Mouse (Mus musculus) intestine, postnatal 0 days (tissue): ENCODE results near the gene Sptbn4. TPM values are rescaled to one million over a fixed set of nuclear protein-coding genes. Genes with fewer than 3 reads are reported as not detected.
A peak's percentile ranks its signal among the peaks of the same experiment; 100 is the strongest.

ENCODE experiments used
- ATAC-seq: fragments of 200-750 bp; cut with Nextera tagmentation; 2 replicates; pipeline ENCODE4 v1.8.0; 2017; ENCODE audit warnings: mild to moderate bottlenecking, moderate TSS enrichment, moderate library complexity
- H3K27ac ChIP-seq: fragments of 300-500 bp; sonication (generic); 2 replicates; pipeline ENCODE4 v1.5.1; 2014; ENCODE audit warnings: mild to moderate bottlenecking, low read depth, low read length, moderate library complexity
- H3K27me3 ChIP-seq: fragments of 300-500 bp; sonication (generic); replicated peaks from 2 replicates; pipeline ENCODE4 v1.6.1; 2014; ENCODE audit warnings: low read length, mixed read lengths; ENCODE audit not compliant: control insufficient read depth, insufficient read depth
- H3K36me3 ChIP-seq: fragments of 300-500 bp; sonication (generic); 2 replicates; pipeline ENCODE4 v1.6.1; 2014; ENCODE audit warnings: mild to moderate bottlenecking, moderate library complexity; ENCODE audit not compliant: control insufficient read depth, insufficient read depth
- H3K4me1 ChIP-seq: fragments of 300-500 bp; sonication (generic); replicated peaks from 2 replicates; pipeline ENCODE4 v1.6.1; 2014; ENCODE audit warnings: antibody characterized with exemption, low read length, mixed read lengths; ENCODE audit not compliant: control insufficient read depth, insufficient read depth
- H3K4me2 ChIP-seq: fragments of 300-500 bp; sonication (generic); replicated peaks from 2 replicates; pipeline ENCODE4 v1.6.1; 2014; ENCODE audit warnings: low read depth, mild to moderate bottlenecking, moderate library complexity
- H3K4me3 ChIP-seq: fragments of 300-500 bp; sonication (generic); 2 replicates; pipeline ENCODE4 v1.5.1; 2014; ENCODE audit warnings: low read depth, low read length
- H3K9ac ChIP-seq: fragments of 300-500 bp; sonication (generic); 2 replicates; pipeline ENCODE4 v1.6.1; 2014; ENCODE audit warnings: mild to moderate bottlenecking, low read depth, low read length
- H3K9me3 ChIP-seq: fragments of 300-500 bp; sonication (generic); 2 replicates; pipeline ENCODE4 v1.6.1; 2016; ENCODE audit warnings: mixed run types; ENCODE audit not compliant: control insufficient read depth
- CTCF ChIP-seq: sonication (generic); IDR thresholded peaks from 2 replicates; pipeline ENCODE4 v1.5.1; 2016; ENCODE audit warnings: low read depth, mild to moderate bottlenecking, control low read depth, antibody characterized with exemption, moderate library complexity
- WGBS: fragments of 180-500 bp; shearing (Covaris S2); extraction: QIAGEN DNeasy Blood & Tissue Kit; methylation state at CpG from one replicate; pipeline ENCODE4 v1.1.7; 2014; 5-methylcytosine and 5-hydroxymethylcytosine counted together
- polyA plus RNA-seq: library from polyadenylated mRNA; unstranded; fragments of >200 nt; fragmentation: Nextera tagmentation; extraction: Ambion mirVana; gene quantifications from 2 replicates; pipeline ENCODE4 v1.2.1, GENCODE M21; 2015

The Sptbn4 gene
- polyA plus RNA-seq, 1 experiment from 2014 or later: 0.17 TPM

DNA sequence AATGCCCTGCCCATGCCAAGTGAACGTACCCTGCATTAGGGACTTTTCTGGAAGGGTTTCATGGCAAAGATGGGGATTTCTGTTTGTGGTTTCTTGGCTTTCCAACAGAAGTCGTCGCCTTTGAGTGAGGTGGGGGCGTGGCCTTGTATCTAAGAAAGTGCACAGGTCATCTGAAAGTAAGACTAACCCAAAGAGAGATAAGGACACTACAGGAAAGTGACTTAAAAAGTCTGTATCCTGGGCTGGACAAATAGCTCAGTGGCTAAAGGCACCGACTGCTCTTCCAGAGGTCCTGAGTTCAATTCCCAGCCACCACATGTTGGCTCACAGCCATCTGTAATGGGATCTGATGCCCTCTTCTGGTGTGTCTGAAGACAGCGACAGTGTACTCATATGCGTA is 31.1 kb upstream of the Sptbn4 start:
- WGBS: 59% methylated on average over 7 of the region's 7 CpGs

DNA sequence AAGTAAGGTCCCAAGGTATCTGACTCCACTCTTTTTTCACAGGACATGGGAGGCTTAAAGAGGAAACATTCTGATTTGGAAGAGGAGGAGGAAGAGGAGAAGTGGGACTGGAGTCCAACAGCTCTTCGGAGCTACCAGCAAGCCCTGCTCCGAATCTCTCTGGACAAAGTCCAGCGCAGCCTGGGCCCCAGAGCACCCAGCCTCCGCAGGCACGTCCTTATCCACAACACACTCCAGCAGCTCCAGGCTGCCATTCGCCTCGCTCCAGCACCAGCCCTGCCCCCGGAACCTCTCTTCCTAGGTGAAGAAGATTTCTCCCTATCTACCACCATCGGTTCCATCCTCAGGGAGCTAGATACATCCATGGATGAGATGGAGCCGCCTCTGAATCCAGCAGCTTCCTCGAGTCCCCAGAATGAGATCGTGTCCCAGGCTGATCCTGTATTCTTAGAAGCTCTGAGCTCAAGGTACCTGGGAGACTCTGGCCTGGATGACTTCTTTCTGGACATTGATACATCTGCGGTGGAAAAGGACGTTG is 28.7 kb upstream of the Sptbn4 start:
- H3K9me3 ChIP-seq: no peaks in the 10 kb centered on the region
- WGBS: 56% methylated on average over 14 of the region's 14 CpGs
- no peak for ATAC-seq
- peak overlapping the region; percentile 72 for H3K4me2 ChIP-seq
- H3K4me1 ChIP-seq: peaks cover 10% of the 10 kb centered on the region; the same call in 1 of the 2 replicates
- TF ChIP-seq CTCF: no peak
- no peak overlapping the region for H3K9ac ChIP-seq
- peak overlapping the region; percentile 66 for H3K27ac ChIP-seq
- peak overlapping the region; percentile 13; the same call in 1 of the 2 replicates for H3K4me3 ChIP-seq
- peaks cover 27% of the 10 kb centered on the region for H3K36me3 ChIP-seq
- no peaks in the 10 kb centered on the region for H3K27me3 ChIP-seq

More for the DNA sequence above, 31.1 kb upstream of the Sptbn4 start:
- TF ChIP-seq CTCF: peak; percentile 29
- no peaks in the 10 kb centered on the region for H3K9me3 ChIP-seq
- H3K9ac ChIP-seq: no peak overlapping the region
- peaks cover 10% of the 10 kb centered on the region; the same call in 1 of the 2 replicates for H3K4me1 ChIP-seq
- no peaks in the 10 kb centered on the region for H3K27me3 ChIP-seq
- peak overlapping the region; percentile 21; the same call in 1 of the 2 replicates for H3K4me2 ChIP-seq
- peak overlapping the region; percentile 28; the same call in 1 of the 2 replicates for H3K27ac ChIP-seq
- peaks cover 27% of the 10 kb centered on the region for H3K36me3 ChIP-seq
- ATAC-seq: no peak
- no peak overlapping the region for H3K4me3 ChIP-seq

DNA sequence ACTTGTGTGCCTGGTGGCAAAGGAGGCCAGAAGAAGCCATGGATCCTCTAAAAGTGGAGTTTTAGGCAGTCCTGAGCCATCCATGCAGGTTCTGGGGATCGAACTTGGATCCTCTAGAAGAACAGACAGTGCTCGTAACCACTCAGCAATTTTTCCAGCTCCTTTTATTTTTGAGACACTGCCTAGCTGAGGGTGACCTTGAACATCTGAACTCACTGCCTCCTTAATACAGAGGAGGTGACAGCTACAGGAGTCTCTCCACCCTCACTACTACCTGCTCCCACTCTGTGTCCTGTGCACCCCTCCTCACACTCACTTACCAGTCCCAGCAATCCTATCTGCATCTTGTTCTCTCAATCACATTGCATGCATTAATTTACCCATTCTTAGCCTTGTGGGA is 28.1 kb upstream of the Sptbn4 start:
- Histone ChIP-seq H3K9ac (no peak overlapping the region), H3K36me3 (peaks cover 27% of the 10 kb centered on the region), H3K27me3 (no peaks in the 10 kb centered on the region), H3K4me1 (peaks cover 5% of the 10 kb centered on the region; the same call in 1 of the 2 replicates), H3K27ac (peak overlapping the region; percentile 66), H3K9me3 (no peaks in the 10 kb centered on the region), H3K4me2 (peak overlapping the region; percentile 72), H3K4me3 (no peak overlapping the region)
- 69% methylated on average over 2 of the region's 2 CpGs for WGBS
- TF ChIP-seq CTCF: no peak
- no peak for ATAC-seq

DNA sequence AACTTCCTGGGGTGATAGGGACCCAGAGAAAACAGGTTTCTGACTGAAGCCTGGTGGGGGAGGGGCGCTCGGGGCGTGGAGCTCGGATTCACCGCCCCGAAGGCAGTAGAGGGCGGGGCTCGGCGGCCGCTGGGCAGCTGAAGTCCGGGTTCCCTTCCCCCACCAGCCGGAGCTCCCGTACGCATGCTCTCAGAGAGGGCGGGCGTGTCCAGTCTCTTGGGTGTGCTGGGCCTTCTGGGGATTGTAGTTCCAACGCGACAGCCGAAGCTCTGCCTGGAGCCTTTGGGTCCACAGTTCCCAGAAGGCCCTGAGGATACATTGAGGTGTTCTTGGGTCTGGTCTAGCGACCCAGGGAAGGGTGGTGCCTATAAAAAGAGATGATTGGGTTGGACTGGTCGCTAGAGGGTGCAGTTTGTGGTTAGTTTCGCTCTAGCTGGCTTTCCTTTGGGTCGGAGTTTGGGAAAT is 27.0 kb upstream of the Sptbn4 start:
- peak overlapping the region; percentile 92 for H3K27ac ChIP-seq
- H3K27me3 ChIP-seq: no peaks in the 10 kb centered on the region
- H3K36me3 ChIP-seq: peaks cover 27% of the 10 kb centered on the region
- ATAC-seq: peak; percentile 86
- peak overlapping the region; percentile 73 for H3K9ac ChIP-seq
- 0% methylated on average over 23 of the region's 23 CpGs for WGBS
- H3K9me3 ChIP-seq: no peaks in the 10 kb centered on the region
- TF ChIP-seq CTCF: peak; percentile 81
- H3K4me3 ChIP-seq: peak overlapping the region; percentile 94
- peak overlapping the region; percentile 72 for H3K4me2 ChIP-seq
- peaks cover 4% of the 10 kb centered on the region; the same call in 1 of the 2 replicates for H3K4me1 ChIP-seq

DNA sequence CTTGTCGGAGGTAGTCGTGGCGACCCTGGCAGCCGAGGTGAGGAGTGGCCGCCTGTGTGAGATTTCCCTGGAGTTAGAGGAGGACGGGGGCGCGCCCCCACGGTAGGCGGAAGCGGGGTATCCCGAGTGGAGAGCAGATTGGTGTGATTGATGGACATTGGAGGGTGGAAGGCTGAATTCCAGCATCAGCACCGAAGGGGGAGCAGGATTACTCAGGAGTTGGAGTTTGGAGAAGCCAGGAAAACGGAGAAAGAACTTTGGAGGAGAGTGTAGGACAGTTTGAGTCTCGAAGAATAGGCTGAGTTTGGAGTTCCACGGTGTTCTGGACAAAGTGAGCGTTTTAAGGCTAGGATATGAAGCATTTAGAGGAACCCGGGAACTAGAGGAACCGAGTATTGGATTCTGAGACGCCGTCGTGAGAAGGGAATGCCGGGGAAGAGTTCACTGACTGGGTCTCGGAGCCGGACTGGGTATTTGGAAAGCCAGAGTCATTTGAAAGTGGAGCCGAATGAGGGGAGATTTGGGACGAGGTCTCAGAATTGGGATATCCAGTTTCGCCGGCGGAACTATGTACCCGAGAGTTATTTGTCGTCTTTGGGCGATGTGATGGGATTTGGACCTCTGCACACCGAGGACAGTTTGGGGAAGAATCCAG is 26.5 kb upstream of the Sptbn4 start:
- Histone ChIP-seq H3K9ac (peak overlapping the region; percentile 73), H3K4me2 (peak overlapping the region; percentile 72), H3K27me3 (no peaks in the 10 kb centered on the region), H3K9me3 (no peaks in the 10 kb centered on the region), H3K4me3 (peak overlapping the region; percentile 94), H3K36me3 (peaks cover 27% of the 10 kb centered on the region), H3K4me1 (peaks cover 4% of the 10 kb centered on the region; the same call in 1 of the 2 replicates), H3K27ac (peak overlapping the region; percentile 92)
- 0 out of 2 replicates have a peak, but pooled peaks have one; percentile 1 for ATAC-seq
- WGBS: under 1% methylated on average over 34 of the region's 34 CpGs
- no peak for TF ChIP-seq CTCF

DNA sequence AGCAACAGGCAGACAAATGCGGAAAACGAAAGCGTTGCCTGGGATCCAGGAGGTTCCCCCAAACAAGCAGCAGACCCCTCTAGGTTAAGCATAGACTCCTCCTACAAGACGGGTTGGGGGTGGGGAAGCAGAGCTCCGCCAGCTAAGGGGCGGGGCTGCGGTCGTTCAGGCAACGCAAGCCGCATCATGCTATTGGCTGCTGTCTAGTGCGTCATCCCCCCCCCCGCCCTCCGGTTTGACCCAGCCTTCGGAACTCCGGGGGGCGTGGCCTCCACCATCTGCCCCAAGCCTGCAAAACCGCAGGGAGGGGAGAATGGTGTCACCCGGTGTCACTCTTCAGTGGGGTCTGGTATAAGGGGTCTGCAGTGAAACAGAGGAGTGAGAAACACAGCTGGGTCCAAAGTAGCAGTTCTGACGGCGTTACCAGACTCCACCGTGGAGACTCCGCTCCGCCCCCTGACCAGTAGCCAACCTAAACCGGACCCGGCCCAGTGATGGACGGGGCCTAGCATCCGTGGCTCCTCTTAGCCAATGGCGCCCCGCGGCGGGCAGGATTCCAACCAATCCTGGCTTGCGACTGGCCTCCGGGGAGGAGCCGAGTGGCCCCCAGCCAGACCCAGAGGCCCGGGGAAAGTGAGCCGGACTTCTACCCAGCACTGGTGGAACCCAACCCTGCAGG is 25.8 kb upstream of the Sptbn4 start, which contains the start of gene Sertad3:
Sertad3 (plus strand) TSS at position 613 of the 679 bp plus-strand sequence.
- peak within 1 kb of the TSS; percentile 92 for H3K27ac ChIP-seq
- peak; percentile 91 for ATAC-seq
- H3K36me3 ChIP-seq: peaks cover 24% of the 10 kb centered on the region
- H3K4me1 ChIP-seq: peaks cover 4% of the 10 kb centered on the region; the same call in 1 of the 2 replicates
- peak within 1 kb of the TSS; percentile 94 for H3K4me3 ChIP-seq
- H3K9ac ChIP-seq: peak within 1 kb of the TSS; percentile 73
- peak; percentile 18 for TF ChIP-seq CTCF
- peak within 1 kb of the TSS; percentile 72 for H3K4me2 ChIP-seq
- under 1% methylated on average over 36 of the region's 36 CpGs for WGBS
- H3K9me3 ChIP-seq: no peaks in the 10 kb centered on the region
- H3K27me3 ChIP-seq: no peaks in the 10 kb centered on the region
